Mouse (Mus musculus) kidney, adult 18-20 months (tissue): ENCODE measurements at regions not wholly inside any gene's neighbourhood (a gene's known extent, or its start where the extent isn't known, plus 50 kb on each side); places are given as distances from the start of the nearest gene placed in this dataset.
A peak's percentile ranks its signal among the peaks of the same experiment; 100 is the strongest.

Experiments
- DNase-seq: peaks from one replicate; pipeline ENCODE4 v3.0.0; 2021

DNA sequence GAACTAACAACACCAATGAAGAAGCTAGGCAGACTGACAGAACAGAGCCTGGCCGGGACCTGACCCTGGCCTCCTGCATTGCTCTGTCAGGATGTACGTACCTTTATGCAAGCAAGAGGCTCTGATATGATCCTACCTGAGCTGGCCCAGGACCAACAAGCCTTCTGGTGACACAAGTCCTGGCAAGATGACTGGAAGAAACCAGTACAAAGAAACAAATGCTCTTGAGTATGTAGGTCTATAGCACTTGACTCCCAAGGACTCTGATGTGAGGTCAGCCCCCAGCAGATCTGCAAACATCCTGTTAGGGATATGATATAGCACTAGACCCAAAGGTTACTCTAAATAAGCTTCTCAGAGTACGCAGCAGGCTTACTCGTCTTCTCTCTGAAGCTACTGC is 144.7 kb upstream of the Dyrk2 start:
- no peak for DNase-seq

DNA sequence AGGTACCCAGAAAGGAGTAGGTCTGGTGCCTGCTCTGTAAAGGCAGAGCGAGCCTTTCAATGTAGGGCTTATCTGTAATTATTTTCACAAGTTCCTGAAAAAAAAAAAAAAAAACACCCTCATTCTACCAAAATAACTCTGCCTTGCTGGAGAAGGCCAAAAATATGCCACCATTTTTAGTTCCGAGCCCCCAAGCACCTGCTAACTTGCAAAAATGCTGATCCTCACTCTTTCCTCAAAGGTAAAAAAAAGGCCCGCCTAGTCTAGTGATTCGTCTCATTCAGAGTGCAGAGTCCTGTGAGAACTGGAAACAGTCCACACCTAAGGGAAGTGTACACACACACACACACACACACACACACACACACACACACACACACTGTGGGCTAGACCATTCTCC is 143.7 kb upstream of the Dyrk2 start:
- DNase-seq: no peak

DNA sequence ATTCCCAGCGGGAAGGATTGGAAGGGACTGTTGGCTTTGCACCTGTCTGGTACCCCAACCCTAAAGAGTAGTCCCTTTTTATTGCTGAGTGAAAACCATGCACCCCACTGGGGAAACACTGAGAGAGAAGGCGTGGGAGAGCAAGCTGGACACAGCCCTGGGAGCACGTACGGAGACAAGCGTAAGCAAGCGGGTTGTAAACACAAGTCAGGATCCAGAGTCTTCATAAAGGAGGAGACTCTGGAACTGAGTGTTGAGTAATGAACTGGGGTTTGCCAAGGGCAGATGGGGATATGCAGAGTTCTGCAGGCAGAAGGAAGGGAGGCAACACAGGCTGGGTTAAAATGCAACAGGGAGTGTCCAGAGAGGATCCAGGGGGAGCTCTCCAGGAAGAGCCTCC is 141.5 kb upstream of the Dyrk2 start:
- no peak for DNase-seq

DNA sequence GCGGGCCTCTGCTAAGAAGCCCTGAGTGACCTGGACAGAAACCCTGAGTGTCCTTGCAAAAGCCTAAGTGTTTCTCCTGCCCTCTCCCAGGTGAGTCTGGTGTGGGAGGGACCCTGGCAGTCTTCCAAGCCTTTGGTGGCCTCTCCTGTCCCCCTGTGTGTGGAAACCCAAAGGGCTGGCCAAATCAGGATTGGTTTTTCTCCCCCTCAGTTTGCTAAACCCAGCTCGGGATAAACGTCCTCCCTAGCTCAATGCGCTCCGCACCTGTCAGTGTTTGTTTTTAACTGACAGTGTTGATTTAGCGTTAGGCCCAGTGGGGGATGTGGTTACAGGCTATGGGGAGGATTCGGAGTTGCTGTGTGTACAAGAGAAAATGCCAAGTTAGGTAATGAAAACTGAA is 140.9 kb upstream of the Dyrk2 start:
- peak; percentile 26 for DNase-seq

DNA sequence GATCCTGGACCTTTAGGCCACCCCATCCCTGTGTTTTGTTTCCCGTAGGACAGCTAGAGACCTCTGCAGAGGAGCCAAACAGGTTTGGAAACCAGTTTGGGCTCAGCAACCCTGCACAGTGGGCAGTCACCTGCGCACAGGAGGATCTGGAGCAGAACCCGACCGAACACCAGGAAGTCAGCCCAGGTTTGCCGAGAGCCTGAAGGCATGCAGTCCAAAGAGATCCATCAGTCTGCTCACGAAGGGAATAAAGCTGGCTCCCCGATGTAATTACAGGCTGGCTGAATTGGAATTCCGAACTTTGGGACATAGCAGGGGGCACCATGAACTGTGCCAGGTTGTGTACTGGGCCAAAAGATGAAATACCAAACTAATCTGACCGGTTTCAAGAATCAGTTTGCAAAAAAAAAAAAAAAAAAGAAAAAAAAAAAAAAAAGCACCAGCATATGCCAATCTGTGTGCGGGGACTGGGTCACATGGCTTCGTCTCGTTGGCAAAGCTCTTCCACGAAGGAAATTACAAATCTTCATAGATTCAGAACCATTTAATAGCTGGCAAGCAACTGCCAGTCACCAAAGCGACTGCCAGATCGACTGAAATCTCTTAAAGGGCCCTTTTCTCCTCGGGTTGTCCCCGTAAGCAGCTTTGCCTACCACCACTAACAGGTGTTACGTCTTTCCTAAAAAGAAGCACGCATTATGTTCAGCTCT is 137.0 kb upstream of the Dyrk2 start:
- peak; percentile 16 for DNase-seq

DNA sequence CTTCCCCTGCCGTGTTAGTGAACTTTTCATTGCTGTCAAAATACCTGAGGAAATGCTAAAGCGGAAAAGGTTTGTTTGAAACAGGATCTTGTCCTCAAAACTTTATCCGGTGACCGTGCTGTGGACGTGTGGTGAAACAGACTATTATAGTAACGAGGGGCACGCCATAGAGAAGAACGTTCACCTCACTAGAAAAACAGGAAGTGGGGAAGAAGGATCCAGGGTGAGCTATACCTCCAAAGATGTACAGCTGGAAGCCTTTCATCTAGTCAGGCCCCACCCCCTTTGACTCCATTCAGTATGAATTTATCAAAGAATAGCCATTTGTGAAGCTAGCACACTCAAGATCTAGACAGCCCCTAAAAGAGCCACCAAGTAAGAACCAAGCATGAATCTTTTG is 135.5 kb upstream of the Dyrk2 start:
- DNase-seq: no peak

DNA sequence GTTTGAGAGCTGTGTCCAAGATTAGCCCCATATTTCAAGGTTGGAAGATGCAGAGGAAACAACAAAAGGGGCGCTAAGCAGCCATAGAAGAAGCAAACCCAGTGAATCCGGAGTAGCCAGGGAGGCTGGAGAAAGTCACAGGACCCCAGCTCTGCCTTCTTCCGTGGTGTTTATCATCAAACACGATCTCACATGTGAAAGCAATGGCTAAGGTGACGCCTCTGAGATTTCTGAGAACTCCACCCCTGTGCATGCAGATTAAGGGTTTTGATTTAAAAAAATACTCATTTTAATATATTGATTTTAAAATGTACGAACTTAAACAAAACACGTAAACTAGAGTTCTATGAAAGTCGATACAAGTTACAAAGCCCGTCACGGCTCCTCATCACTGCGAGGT is 134.4 kb upstream of the Dyrk2 start:
- no peak for DNase-seq

DNA sequence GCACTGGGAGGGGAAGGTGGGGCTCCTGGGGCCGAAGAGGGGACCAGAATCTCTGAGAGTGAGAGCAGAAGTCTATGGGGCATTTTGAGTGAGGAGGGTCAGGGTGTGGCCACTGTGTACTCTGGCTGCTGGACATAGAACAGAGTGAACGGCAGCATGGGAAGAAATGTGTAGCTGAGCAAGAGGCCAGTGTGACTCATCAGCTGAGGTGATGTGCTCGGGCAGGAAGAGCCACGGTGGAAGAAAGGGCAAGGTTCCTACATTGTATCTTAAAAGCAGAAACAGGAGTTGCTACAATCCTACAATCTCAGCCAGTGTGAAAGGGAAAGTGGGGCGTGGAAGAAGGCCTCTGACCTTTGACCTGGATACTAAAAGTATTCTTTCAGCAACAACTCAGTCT is 133.8 kb upstream of the Dyrk2 start:
- no peak for DNase-seq

DNA sequence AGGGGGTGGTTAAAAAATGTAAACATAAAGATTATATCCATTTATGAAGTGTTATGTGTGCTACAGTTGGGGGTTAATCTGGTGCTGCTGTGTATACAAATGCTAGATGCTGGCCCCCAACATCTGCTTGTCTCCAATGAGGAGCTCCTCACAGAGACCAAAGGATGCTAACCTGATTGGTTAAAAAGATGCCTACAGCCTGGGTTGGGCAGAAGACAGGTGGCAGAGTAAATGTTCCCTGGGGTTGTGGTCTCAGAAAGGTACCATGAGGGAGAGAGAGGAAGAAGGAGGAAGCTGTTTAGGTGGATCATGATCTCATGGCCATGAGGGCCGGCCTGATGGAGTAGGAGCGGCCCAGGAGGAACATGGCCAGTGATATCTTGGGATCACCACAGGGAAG is 133.0 kb upstream of the Dyrk2 start:
- DNase-seq: no peak

DNA sequence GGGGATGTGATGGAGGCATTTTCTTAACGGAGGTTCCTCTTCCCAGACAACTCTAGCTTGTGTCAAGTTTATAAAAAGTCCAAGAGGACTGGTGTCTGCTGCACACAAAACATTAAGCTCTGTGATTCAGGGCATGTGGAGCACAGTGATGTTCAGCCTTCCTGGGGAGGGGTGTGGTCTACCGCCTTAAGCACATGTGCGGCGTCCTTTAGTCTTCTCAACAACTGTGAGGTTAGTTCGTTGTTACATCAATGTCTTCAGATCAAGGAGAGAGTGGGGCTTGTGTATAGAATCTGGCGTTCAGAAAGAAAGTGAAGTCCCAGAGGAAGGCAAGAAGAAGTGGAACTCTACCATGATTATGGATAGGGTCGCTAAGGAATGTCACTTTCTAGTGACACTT is 131.9 kb upstream of the Dyrk2 start:
- DNase-seq: no peak

DNA sequence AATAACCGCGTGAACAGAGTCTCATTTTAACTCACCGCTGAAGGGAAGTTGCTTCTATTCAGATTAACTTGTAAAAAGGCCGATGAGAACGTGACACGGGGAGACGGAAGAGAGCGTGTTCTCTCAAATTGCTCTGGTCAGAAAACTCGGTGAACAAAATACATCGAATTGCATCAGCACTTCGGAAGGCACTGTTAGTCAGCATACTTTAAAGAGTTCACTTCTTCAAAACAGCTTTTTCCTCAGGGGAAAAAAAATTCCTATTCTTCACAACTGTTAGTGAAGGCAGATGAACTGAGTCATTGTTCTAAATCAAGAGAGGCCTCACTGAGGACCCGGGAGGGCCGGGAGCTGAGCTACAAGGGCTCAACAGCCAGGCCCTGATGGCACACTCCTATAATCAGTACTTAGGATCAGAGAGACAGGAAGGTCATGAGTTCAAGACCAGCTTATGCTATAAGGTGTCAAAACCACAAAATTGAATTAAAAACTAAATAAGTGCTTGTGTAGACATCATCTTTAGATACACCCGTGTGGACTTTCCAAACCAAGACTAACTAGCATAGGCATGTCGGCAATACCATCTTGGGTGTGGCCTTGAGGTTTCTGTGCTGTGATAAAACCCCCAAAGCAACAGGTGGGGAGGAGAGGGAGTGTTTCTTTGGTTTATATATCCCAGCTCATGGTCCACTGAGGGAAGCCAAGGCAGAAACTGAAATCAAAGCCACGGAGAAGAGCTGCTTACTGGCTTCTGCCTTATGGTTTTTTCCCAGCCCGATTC is 131.2 kb upstream of the Dyrk2 start:
- DNase-seq: no peak

DNA sequence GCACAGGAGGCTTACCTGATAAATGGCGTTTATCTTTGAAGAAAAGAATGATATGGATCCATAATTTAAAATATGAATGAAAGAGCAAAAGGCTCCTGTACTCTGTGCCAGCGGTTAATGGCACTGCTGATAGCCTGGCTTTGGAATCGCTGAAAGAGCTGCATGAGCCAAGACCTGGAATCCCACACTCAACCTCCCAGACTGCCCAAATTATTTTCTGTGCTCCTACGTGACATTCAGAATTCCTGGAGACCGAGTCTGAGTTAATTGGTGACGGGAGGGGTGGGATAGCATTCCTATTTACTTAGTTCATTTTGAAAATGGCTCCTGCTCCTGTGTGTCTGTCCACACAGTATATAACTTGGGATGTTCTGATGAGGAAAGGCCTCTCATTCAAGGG is 129.0 kb upstream of the Dyrk2 start:
- no peak for DNase-seq

DNA sequence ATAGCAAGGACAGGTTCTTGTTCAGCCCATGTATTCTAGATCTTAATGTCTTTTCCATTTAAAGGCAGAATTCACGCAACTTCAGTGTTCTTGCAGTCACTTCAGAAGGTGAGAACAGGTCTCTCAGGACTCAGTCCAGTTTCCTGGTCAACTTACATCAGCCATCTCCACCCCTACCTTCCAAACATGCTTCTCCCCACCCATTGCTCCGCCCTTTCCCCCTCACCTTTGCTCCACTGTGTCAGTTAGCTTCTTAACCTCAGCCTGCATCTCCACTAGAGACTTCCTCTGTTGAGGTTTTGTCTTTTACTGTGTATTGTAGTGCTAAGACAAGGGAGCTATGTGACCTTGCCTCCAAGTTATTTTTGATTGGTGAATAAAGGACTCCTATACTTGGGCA is 127.0 kb upstream of the Dyrk2 start:
- no peak for DNase-seq

DNA sequence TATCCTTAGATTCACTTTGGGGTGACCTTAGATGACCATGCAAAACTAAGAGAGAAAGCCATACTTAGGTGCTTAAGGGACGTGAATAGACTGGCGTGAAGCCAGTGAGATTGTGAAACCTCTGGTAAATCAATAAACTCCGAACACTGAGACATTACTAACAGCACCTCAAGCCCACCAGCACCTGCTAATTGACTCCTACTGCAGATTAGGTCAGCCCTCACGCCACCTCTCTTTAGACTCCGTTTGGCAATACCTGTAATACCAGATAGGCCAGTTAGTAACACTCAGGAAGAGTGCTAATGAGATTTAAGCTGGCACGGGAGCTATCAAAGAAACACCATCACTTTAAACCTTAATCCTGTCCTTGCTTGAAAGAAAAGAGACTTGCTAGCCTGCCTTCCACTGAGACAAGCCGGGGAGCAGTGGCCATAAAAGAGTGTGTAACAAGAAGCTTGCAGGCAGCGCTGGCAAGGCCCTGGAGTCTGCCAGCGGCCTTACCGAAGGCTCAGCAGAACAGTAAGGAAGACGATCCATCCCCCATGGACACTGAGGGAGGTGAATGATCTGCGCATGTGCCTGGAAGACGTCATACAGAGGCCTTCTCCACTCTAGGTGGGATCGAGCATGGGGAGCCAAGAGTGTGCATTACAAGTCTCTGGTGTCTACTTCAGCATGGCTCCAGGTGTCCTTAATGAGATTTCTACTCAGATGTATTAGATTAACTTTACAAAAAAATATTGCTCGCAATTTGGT is 124.0 kb upstream of the Dyrk2 start:
- no peak for DNase-seq

DNA sequence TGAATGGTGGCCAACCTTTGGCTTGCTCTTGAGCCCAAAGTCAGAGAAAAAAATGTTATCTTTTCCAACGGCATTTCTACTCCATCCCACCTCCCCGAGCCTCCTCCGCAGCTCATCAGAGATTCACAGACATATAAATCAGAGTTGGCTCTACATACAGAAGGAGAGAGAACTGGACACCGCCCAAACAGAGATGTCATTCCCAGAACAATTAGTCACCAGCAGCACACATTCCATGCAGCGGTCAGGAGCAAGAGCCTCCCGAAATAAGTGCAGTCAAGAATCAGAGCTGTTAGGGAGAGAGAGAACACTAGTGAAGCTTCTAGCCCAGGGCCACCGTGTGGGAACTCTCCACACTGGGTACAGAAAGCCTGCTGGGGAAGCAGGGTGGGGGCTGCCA is 121.2 kb upstream of the Dyrk2 start:
- DNase-seq: no peak

DNA sequence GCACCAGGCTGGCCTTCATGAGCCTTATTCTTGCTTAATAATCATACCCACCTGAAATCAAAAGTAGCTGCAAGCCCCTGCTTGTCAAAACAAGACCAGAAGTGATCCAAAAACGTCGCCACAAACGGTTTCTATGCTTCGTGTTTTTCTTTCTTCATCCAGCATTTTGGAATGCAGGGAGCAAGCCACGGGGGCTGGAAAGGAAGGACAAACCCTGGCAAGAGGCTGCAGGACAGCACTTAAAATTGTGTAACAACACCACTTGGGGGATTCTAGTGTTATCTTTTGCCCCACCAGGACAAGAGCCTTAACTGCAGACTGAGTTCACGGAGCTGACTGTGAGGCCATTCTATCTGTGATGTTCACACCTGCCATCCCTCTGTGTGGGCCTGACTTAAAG is 120.5 kb upstream of the Dyrk2 start:
- DNase-seq: no peak

DNA sequence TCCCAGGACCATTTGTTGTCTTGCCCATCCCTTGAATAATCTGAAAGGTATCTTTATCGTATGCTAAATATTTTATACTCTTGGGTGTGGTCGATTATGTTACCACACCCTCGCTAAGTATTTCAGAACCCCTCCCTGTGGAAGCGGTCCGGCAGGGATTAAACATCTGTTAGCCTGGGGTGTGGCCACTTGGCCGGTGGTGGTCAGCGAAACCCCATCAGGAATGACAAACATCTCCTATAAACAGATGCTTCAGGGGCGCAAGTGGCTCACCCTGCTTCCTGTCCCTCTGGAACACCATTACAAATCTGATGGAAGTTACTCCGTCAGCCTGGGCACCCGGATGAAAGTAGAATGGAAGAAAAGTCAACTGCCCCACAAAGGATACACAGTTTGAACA is 119.8 kb upstream of the Dyrk2 start:
- no peak for DNase-seq

DNA sequence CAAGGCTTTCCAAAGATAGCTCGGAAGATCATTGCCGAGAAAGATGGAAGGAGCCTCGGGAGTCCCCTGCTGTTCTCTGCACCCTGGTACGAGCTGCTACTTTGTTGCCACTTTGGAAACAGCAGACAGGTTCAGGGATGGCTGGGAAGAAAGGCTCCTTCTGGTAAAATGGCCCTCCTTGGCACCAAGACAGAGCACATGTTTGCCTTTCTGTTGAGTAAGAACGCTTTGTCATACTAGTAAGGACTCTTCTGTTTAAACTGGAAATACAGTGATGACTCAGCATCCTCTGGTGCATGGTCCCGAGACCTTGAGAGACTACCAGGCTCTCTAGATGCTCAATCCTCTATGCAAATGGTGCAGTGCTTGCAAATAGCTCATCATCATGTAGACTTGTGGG is 118.2 kb upstream of the Dyrk2 start:
- no peak for DNase-seq

DNA sequence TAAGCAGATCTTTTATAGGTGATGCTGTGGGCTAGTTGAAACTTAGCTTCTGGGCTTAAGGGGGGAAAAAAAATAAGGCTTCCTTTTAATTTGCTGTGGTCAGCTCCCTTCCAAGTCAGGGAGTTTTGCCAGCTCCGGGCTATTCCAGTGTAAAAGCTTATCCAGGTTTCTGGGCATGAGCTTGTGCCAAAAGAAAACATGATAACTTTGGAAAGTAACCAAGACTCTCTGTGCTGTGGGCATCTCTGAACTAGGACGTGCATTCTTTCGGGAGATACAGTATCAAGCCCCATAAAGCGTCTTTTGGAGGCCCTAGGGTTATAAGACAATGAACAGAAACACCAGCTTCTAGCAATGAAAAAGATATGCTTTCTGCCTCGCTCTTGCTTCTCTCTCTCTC is 114.6 kb upstream of the Dyrk2 start:
- no peak for DNase-seq

DNA sequence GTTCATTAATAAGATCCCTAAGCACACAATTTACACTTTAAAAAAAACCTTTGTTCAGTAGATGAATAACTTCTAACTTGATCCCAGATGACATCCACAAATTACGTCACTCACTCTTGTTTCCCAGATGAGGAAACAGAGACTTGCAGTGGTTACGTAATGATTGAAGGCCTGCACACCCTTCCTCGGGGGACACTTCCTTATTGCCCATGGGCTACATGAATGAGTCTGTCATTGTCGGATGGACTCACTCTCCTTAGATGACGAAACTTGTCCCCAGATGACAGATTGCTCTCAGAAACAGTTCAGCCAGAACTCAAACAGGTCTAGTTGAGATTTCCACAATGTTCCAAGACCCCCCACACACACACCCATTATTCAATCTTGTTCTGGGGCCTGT is 111.4 kb upstream of the Dyrk2 start:
- no peak for DNase-seq

DNA sequence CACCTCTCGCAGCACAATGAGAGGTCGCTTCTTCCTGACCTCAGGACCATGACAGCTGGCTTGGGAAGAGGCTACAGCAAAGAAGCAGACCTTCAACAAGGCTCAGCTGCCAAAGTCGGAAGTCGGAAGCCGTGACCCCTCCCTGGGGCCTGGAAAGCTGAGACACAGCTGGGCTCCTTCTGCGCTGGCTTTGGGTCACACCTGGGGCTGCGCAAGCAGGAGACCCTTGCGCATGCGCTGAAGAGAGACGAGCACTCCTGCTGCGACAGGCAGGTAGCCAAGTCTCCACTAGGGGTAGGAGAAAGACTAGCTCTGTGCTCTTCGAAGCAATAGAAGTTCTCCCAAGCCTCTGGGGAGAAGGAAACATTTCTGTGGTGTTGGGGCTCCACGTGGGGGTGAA is 109.3 kb upstream of the Dyrk2 start:
- no peak for DNase-seq

DNA sequence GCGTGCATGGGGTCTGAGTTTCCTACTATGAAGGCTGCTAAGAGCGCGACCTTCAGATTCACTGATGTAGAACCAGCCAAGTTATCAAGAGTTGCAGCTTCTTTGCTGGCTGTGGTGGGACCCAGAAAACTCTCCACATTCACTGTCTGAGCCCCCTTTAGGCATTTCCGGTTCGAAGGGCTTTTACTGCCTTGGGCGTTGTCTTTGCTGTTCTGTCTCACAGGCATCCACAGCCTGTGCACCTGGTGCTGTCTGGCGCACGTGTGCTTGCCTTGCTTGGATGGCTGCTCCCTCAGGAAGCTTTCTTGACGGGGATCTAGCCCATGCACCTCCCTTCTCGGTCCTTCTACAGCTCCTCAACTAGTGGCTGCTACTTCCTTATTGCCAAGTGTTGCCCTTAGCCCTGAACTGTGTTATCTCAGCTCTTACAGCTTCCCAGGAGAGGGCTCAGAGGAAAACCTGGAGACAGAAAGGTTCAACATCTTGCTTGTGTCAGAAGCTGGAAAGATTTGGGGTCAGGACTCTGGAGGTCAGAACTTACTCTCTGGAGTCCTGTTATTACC is 108.3 kb upstream of the Dyrk2 start:
- DNase-seq: no peak

DNA sequence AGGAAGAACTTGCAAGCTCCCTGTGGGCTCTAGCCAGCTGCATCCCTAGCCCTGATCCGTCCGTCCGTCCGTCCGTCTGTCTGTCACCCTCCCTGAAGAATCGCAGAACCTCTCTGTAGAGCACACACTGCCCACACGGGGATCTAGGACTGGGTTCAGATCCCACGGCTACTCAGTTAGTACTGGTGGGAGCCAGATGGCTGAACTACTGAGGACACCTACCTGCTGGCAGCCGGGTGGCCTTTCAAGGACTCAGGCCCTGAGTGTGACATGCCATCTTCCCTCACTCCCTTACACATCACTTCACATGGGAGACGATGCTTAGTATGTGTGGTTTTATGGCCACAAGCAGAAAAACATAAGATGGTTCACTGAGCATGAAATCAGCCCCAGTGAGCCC is 106.4 kb upstream of the Dyrk2 start:
- DNase-seq: no peak

DNA sequence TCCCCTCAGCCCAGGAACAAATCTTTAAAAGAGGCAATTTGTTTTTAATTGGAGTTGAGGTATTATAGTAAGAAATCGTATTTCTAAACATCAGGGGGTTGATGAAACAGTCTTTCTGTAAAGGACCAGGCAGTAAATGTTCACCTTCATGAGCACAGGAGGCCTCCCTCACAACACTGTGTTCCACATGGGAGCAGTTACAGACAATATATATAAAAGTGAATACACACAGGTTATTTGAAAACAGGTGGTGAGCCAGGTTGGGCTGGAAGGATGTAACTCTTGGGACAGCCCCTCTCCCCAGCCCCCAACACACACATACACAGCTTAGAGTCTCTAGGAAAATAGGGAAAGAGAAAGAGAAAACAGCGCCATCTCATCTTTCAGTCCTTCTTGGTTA is 105.8 kb upstream of the Dyrk2 start:
- DNase-seq: no peak
